Mouse (Mus musculus): ENCODE data around the gene Gm17482.

Gene Gm17482

DNA sequence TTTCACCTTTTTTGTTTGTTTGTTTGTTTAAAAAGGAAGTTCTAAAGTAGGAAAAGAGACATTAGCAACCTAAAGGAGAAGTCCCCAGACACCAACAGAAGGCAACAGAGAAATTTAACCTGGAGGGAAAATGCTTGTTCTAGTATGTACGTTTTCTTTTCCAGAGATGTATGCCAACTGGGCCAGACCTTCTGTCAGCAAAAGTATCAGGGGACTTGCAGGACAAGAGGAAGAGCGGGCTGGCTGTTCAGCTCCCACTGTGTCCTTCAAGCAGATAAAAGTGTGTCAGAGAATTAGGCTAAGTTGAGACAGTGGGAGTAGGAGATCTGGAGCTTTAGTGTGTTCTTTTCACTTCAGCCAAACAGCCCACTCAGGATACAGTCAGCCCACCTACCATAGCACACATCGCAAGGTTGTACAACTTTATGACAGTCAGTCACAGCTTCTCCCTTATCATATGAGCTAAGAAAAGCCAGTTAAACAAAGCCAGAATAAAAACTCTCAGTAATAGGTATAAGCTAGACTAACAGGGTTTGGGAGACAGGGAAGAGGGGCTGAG, 18.4 kb downstream of the Gm17482 start:
- DNase-seq (ENCODE audit: low spot score in 2 of 2), result no peak

DNA sequence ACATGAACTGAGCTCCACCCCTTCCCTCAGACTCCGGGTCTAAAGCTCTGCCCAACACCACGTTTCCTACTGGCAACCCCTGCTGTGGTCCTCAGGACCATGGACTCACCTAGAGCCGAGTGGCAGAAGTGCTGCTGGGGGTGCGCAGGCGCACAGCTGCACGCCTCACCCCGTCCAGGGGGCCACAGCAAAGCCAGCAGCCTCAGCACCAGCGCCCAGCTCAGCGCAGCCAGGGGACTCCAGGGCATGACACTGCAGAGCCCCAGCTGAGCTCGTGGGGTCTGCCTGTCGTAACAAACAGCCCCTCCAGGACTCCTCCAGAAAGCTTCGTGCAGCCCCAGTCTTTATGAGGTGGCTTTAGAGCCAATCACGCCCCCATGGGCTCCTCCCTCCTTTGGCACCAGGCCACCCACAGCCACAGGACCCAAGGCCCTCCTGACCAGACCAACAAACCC, 24.4 kb downstream of the Gm17482 start:
- DNase-seq (ENCODE audit: low spot score in 2 of 2), result peak; percentile 67 to 73

DNA sequence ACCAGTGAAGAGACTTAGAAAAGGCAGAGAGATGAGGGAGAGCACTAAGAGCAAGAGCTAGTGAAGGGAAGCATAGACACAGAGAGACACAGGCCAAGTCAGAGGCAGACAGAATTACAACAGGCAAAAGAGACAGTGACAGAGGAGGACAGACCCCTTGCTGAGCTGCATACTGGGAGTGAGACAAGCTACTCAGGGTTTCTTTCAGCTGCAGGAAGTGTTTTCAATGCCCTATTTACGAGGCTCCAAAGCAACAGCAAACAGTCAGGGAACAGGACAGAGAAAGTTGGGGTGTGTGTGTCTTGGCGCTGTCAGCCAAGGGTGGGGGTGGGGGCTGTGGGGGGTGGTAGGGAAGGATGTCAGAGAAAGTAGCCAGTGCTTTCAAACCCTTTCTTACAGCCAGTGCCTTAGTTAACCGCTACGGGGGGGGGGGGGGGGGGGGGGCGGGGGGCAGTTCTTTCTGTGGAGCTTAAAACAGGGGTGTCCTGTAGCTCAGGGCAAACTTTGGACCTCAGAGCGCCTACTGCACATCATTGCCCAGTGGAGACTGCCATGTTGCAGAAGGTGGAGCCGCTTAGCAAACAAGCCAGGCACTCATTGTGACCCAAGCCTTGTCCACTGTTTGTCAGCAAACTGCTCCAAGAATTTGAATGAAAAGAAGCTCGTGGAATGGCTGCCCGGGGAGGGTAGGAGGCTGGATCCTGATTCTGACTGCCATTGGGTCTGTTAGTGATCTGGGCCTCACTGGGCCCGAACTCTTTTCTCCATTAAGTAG, 25.1 kb downstream of the Gm17482 start, which contains the start of gene Timp4:
Gene Timp4, minus strand, starts transcription at position 107 of the 775 bp plus-strand sequence.
- peak; percentile 47 to 68 for DNase-seq (ENCODE audit: low spot score in 2 of 2)

DNA sequence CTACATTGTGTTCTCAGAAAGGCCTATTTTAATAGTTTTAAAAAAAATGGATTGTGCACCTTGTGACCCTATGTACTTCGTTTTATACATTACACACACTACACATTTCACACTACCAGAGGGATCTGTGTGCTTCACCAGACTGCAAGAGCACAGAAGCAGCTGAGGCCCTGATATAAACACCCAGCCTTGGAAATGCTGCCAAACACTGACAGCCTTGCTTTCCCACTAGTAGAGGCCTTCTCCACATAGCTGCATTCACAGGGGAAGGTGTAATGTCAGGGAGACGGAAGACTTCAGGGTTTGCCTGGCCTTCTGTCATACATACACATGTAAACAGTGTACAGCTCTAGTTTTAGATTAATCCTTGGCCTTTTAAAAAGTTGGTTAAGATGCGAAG, 28.0 kb downstream of the Gm17482 start:
- DNase-seq (ENCODE audit: low spot score in 2 of 2), result no peak

DNA sequence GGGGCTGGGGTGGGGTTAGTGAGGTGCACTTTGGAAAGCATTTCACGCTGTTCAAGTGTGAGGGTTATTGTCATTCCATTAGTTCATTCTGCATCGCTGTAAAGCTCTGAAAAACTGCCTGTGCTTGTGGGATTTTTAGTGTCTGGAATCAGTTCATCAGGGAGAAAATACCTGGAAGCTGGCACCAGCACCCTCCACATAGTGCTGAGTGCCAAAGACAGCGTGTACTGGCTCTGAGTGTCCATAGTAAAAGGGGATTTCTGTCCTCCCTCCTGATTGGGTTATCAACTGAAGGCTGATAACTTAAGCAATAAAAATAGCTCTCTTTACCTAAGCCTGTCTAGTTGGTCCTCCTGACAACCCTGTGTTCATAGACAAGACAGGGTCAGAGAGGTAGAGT, 33.4 kb downstream of the Gm17482 start:
- DNase-seq (ENCODE audit: low spot score in 2 of 2), result no peak

DNA sequence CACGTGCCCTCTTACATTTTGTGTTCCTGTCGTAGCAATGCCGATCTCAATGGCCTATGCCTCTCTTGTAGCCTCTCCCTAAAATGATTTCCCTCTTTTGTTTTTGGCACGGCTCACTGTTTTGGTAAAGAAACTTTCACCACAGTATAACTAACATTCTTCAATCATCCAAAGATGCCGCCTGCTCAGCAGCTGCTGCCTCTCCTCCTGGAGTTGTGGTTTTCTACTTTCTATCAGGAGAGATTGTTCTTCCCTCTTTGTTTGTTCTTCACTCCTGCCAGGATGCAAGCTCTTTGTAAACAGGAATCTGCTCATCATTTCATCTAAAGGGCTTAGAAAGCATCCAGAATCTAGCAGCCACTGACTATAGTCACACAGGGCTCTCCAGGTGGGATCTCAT, 39.6 kb downstream of the Gm17482 start:
- no peak for DNase-seq (ENCODE audit: low spot score in 2 of 2)

DNA sequence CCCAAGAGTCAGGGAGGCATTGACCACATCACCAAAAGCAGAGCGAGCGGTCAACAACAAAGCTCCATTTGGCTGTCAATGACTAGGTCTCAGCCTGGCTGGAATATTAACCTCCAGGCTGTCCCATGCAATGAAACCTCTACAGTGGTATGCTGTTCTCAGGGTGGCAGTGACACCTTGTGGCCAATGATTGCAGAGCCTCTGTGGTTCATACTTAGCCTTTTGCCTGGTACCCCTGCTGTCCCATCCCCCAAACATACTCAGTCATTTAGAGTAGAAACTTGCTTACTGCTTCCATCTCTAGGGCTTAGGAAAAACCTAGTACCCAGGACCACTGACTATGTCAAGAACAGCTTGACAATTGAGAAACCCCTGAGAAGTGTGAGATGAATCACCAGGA, 40.8 kb downstream of the Gm17482 start:
- peak; percentile 82 to 85 for DNase-seq (ENCODE audit: low spot score in 2 of 2)

DNA sequence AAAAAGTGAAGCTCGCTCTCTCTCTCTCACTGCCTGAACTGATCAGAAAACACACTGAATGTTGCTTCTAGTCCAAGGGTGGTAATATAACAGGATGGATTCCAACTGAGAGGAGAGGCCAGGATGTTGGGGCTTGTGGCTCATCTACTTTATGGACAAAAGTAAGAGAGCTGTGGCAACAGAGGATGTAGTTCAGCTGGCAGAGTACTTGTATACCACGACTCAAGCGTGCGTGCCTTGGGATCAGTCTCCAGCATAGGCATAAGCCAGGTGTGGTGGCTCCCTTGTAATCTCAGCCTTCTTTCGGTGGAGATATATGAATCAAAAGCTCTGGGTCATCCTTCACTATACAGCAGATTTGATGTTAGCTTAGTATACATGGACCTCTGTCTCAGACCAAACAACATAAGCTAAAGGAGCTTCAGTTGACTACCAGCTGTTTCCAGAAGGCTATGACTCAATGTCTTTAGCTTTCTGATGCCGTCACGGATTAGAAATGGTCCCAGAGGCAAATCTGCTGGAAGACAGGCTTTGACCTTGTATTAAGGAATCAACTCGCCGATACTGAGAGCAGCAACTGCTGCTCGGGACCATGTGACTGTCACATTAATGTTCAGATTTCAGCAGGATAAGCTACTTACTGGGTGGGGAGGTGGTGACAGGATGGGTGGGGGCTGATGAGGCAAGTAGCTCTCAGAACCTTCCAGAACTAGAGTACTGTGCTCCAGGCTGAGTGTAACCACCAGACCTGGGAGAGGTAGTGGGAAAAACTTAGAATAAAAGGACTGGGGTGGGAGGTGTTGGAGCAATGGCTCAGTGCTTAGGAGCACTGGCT, 41.6 kb downstream of the Gm17482 start:
- DNase-seq (ENCODE audit: low spot score in 2 of 2), result no peak

DNA sequence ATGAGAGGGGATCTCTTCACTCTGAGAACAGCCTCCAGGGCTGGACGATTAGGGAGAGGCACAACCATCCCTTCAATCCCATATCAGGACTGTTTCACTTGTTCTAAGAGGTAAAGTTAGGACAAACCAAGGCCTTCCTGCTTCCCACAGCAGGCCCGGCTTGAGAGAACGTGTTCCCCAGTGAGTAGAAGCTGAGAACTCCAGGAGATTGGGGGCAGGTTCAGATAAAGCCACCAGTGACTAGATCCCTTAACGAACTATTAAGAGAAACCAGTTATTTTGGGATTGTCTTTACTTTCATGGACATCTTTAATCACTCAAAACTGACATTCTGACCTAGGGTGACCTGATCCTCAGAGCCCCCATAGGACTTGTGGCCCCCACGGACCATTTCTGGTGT, 42.4 kb downstream of the Gm17482 start:
- DNase-seq (ENCODE audit: low spot score in 2 of 2), result no peak

DNA sequence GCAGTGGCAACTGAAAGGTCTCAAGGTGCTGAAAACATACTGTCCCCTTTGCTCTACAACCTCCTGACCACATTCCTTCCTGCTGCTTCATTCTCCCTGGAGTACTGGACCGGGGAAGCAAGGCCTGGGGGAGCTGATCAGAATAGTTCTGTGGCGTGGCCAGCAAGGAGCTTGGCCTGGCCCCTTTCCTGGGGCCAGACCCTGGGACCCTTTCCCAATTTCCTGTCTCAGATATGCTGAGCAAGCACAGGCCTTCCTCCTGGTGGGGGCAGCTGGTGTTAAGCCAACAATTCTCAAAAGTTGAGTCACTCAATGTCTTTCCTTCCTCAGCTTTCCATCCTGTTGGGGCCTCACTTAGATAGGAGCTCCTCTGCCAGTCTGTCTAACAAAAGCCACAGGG, 42.9 kb downstream of the Gm17482 start:
- DNase-seq (ENCODE audit: low spot score in 2 of 2), result no peak

DNA sequence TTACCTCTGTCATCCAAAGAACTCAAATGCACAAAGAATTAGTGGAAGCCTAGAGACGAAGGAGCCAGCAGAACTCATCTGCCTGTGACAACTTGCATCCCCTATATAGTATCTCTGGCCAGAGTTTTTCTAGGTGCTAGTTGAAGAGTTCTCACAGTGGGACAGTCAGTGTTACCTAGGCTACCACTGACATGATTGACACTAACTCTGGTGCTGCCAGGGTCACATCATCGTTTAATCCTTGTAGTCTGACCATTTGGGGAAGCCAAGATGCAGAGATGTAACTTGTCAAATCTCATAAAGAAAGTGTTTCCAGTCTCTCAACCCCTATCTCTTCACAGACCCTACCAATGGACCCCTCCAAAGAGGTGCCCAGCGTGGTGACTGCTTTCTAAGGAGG, 44.2 kb downstream of the Gm17482 start:
- no peak for DNase-seq (ENCODE audit: low spot score in 2 of 2)

DNA sequence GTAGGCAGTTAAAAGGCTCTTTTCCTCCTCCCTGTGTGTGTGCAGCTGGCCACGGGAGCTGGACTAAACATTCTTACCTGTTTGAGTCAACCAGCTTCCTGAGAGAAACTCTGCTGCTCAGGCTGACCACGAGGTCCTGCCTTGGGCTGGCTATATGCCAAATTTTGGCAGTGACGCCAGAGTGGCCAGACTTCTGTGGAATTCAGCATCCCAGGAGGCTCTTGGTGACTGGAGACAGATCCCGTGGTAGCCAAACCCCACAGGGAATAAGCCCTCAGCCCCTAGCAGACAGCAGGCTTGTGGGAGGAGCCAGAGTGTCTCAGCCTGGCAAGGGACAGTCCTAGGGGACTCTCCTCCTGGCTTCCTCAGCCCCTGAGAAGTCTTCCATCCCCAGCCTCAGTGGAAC, 44.7 kb downstream of the Gm17482 start:
- DNase-seq (ENCODE audit: low spot score in 2 of 2), result no peak

DNA sequence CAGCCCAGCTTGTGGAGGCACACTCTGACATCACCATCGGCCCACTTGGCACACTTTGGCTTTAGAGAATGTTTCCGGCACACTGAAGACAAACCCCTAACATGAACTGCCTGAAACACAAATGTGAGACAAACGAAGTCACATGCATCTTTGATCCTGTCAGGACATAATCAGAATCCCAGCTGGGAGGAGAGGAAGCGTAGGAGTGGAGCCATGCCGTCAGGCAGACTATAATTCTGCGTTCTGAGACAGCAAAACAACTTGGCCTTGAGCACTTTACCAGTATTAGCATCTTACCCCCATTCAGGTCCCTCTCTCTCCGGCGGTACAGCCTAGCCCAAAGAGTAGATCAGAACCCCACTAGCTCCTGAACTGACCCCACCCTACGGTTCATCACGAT, 46.2 kb downstream of the Gm17482 start:
- no peak for DNase-seq (ENCODE audit: low spot score in 2 of 2)

DNA sequence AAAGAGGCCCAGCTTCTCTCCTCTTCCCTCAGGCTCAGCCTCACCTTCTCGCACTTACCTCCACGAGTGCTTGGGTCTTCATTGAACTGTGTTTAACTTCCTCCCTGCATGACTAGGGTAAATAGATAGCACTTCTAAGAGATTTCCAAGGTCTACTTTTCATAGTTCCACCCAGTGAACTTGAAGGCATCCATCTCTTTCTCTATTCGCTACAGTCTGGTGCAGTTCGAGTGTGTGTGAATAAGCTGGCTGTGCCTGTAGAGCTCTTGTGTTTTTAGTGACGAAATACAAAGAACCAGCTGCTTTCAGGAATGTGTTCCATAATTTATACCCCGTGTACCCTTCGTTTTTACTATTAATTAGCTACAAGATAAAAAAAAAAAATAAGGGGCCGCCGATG, 47.6 kb downstream of the Gm17482 start:
- no peak for DNase-seq (ENCODE audit: low spot score in 2 of 2)

DNA sequence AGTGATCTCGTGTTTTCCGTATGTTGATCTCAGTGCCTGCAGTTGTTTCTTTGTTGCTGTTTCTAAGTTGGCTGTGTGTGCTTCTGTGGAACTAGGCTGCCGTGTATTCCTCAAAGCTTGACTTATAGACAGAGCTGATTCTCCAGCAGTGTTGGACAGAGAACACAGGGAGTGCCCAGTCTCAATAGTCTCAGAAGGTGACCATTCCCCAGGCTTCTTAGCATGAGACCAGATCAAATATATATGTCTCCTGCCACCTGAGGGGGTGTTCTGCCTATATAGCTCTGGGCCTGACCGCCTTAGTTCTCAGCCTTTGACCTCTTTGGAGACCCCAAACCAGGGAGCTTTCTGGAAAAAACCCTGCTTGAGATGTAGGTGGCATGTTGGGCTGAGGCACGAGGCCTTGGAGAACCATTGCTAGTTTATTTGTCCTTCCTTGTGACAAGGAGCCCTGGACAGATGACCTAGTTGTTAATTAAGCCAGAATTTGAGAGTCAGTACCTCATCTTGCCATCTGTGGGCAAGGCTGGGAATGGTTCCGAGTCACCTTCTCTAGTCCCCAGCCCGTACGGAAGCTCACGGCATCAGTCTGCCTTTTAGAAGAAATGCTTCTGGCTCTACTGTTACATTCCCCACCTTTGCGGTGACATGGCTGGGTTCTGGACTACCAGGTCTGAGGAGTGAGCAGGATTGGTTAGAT, 48.1 kb downstream of the Gm17482 start:
- DNase-seq (ENCODE audit: low spot score in 2 of 2), result no peak

DNA sequence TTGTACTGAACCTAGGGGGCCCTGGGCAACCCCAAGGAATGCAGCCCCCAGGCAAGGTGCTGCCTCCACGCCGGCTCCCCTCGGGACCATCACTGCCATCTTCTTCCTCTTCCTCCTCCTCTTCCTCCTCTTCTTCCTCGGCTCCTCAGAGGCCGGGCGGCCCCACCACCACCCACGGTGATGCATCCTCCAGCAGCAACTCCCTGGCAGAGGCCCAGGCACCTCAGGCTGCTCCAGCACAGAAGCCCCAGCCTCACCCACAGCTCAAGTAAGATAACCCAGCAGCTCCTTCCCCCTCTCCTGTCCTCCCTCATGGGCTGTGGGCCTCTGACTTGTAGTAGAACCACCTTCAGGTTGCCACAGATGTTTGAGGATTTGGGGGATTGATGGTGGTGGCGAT, 50.9 kb downstream of the Gm17482 start:
- no peak for DNase-seq (ENCODE audit: low spot score in 2 of 2)

DNA sequence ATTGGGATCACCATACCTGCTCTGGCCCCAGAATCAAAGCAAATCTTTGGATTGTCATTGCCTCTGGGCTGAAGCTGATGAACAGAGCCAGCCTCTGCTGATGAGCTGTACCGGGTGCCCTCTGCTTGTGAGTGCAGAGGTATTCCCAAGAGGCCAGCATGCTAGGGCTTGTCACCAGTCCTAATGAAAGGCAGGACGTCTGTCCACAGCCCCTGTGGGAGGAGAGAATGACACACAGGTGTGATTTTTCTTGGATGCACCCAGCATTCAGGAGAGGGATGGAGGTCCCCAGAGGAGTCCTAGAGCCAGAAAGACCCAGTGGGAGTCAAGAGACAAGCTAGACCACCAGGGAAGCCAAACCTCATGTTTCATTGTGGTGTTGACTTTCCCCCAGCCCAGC, 52.5 kb downstream of the Gm17482 start:
- no peak for DNase-seq (ENCODE audit: low spot score in 2 of 2)

DNA sequence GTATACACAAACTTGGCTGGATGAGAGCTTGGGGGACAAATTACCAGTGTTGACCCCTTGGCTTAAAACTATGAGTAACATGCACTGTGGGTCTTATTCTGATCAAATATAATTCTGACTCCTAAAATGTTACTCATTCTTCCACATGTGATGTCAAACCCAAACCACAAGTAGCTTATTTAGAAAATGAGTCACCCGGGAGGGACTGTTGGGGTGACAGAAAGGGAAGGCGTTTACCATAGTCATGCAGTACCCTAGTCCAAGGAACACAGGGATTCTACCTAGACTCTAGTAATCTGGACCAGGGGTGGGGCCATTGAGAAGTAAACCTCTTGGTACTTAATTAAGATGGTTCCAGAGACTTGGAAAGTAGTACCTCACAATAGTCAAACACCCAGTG, 57.0 kb downstream of the Gm17482 start:
- peak in 1 of 2 experiments; percentile 20 for DNase-seq (ENCODE audit: low spot score in 2 of 2)

DNA sequence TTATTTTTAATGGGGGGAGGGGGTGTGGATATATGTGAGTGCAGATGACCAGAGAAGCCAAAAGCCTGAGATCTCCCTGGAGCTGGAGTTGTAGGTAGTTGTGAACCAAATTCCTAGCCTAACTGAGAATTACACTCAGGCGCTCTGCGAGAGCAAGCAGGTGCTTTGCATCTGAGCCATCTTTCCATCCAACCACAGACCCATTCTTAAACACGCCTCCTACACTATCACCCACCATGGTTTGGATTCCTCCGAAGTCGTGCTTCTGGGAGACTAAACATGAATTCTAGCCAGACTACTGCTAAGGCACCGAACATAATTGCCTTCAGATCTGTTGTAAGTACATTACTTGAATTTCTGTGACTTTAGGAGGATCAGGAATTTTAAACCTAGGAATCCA, 59.3 kb downstream of the Gm17482 start:
- peak; percentile 44 to 59 for DNase-seq (ENCODE audit: low spot score in 2 of 2)

DNA sequence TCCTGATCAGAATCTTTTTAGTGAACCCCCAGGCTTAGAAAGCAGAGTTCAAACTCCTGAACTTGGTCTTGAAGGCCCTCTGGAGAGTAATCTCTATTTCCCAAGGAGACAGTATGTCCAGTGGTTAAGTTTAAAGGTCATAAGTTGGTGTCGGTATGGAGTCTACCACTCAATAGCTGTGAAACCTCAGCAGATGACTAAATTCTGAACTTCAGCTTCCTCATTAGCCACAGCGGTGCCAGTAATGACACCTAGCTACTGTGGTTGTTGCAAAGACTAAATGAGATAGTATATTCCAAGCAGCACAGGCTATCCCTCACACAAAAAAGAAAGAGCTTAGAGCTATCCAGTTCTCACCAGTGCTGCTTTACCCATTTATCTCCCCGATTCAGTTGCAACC, 61.1 kb downstream of the Gm17482 start:
- DNase-seq (ENCODE audit: low spot score in 2 of 2), result no peak

DNA sequence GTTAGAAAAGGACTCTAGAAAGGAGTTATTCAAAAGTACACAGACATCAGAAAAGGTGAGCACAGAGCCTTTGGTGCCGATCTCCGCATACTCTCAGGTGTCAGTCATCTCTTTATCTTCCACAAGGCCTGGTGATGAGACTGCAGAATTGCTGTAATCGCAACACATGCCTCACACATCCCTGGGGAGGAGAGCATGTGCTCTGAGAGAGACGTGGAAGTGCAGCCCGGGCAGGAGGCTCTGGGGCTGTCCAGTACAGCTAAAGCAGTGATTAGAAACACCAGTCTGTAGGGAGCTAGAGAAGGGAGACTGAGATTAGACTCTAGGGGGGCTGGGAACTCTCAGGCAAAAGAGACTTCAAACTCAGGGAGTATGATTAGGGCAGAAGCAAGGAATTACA, 63.4 kb downstream of the Gm17482 start:
- no peak for DNase-seq (ENCODE audit: low spot score in 2 of 2)

DNA sequence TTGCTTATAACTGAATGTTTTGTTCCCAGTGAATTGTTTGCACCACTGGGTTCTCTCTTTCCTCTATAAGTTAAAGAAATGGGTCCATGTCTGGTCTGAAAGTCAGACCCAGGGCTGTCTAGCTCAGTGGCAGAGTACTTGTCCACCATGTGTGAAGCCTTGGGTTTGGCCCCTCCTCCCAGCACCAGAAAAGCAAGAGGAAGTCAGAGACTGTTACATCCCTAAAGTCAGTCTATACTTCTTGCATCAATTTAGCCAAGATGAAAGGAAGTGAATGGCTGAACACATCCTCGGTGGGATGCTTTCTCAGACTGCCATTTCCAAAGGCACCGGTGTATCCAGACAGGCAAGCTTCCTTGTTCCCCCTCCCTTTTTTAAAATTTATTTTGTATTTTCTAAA, 63.9 kb downstream of the Gm17482 start:
- no peak for DNase-seq (ENCODE audit: low spot score in 2 of 2)
